Mouse (Mus musculus) lung, postnatal 0 days (tissue): ENCODE results near the gene Aco2. TPM values are rescaled to one million over a fixed set of nuclear protein-coding genes. Genes with fewer than 3 reads are reported as not detected.

Experiments used
- ATAC-seq: fragments of 200-750 bp; cut with Nextera tagmentation; 2 replicates; pipeline ENCODE4 v1.8.0; 2017; ENCODE audit warnings: moderate library complexity
- DNase-seq: peaks from one replicate; pipeline ENCODE4 v3.0.0-alpha.2; 2016; ENCODE audit warnings: low spot score
- H3K27ac ChIP-seq: fragments of 300-500 bp; sonication (generic); 2 replicates; pipeline ENCODE4 v1.5.1; 2014; ENCODE audit warnings: antibody characterized with exemption, mild to moderate bottlenecking, low read length, mixed read lengths
- H3K27me3 ChIP-seq: fragments of 300-500 bp; sonication (generic); replicated peaks from 2 replicates; pipeline ENCODE4 v1.6.1; 2014; ENCODE audit warnings: low read length, mixed read lengths; ENCODE audit not compliant: insufficient read depth
- H3K36me3 ChIP-seq: fragments of 300-500 bp; sonication (generic); 2 replicates; pipeline ENCODE4 v1.6.1; 2014; ENCODE audit warnings: low read length, mixed read lengths; ENCODE audit not compliant: insufficient read depth
- H3K4me1 ChIP-seq: fragments of 300-500 bp; sonication (generic); 2 replicates; pipeline ENCODE4 v1.6.1; 2014; ENCODE audit warnings: antibody characterized with exemption, low read depth, low read length, mixed read lengths; ENCODE audit not compliant: insufficient read depth
- H3K4me2 ChIP-seq: fragments of 300-500 bp; sonication (generic); replicated peaks from 2 replicates; pipeline ENCODE4 v1.6.1; 2014; ENCODE audit warnings: low read depth, mild to moderate bottlenecking, low read length, moderate library complexity, mixed read lengths
- H3K4me3 ChIP-seq: fragments of 300-500 bp; sonication (generic); 2 replicates; pipeline ENCODE4 v1.5.1; 2014; ENCODE audit warnings: low read depth, low read length
- H3K9ac ChIP-seq: fragments of 300-500 bp; sonication (generic); replicated peaks from 2 replicates; pipeline ENCODE4 v1.6.1; 2014; ENCODE audit warnings: low read depth, mild to moderate bottlenecking
- H3K9me3 ChIP-seq: fragments of 300-500 bp; sonication (generic); 2 replicates; pipeline ENCODE4 v1.6.1; 2016; ENCODE audit warnings: low read length, mixed read lengths
- CTCF ChIP-seq: IDR thresholded peaks from 2 replicates; pipeline ENCODE4 v1.5.1; 2016; ENCODE audit warnings: antibody characterized with exemption, mild to moderate bottlenecking
- EP300 ChIP-seq: IDR thresholded peaks from 2 replicates; pipeline ENCODE4 v1.6.1; 2016; ENCODE audit warnings: antibody characterized with exemption, mild to moderate bottlenecking, control low read depth
- WGBS: fragments of 180-500 bp; shearing (Covaris S2); extraction: QIAGEN DNeasy Blood & Tissue Kit; methylation state at CpG from one replicate; pipeline ENCODE4 v1.1.7; 2014; 5-methylcytosine and 5-hydroxymethylcytosine counted together
- polyA plus RNA-seq: library from polyadenylated mRNA; unstranded; fragments of >200 nt; fragmentation: Nextera tagmentation; extraction: Ambion mirVana; gene quantifications from 2 replicates; pipeline ENCODE4 v1.2.1, GENCODE M21; 2015

The Aco2 gene
- polyA plus RNA-seq, 1 experiment from 2014 or later = 90.8 TPM

DNA sequence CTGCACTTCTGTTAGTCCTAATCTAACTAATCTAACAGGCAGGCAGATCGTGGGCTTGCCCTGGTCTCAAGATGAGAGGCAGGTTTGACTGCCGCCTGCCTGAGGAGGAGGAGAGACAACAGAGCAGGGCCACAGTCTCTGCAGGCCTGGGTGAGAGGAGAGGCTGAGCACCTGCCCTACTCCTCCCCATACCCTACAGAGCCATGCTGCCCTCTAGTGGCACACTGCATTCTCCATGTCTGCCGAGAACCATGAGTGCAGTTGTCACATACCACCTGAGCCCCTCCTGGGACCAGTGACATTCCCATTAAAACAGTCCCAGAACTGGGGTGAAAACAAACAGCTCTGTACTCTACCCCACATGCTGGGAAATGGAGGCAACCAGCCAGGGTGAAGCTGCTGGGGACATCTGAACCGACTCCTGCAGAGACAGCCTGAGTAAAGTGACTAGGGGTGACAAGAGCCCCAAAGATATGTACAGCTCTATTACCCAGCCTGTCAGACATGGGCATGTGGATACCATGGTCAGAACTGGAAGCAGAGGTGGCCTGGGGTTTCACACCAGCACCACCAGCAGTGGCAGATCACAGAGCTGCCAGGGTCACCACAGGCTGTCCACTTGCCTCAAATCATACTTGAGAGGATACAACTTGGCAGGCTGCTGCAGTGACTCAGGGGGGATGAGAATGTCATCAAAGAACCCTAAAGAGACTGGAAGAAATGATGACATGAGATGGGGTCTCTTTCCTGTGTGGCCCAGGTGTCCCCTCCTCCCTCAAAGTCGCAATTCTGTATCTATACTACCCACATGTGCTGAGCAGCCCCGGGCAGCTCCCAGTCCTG is 45.7 kb downstream of the Aco2 start:
- H3K36me3 ChIP-seq = peaks cover 17% of the 10 kb centered on the region; the same call in 1 of the 2 replicates
- WGBS = 56% methylated on average over 6 of the region's 6 CpGs
- ATAC-seq = peak; percentile 76

DNA sequence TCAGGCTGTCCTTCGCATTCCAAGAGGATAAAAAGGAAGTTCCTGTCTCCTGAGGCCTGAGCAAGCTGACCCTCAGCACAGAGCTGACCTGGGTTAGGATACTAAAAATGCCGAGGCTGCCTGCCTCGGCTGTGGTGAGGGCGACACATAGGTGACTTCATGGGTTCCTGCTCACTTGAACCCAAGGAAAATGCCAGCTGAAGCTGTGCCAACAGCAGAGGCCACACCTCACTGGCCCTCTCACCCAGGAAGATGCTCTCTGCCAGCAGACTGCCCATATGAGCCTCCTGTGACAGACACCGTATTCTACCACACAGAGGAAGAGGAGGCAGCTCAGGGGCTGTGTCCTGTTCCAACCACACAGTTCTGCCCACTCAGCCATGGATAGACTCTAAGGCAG is 47.0 kb downstream of the Aco2 start:
- H3K9ac ChIP-seq = no peak overlapping the region; the same call in 1 of the 2 replicates
- DNase-seq (no peak), ATAC-seq (no peak)
- TF ChIP-seq CTCF (no peak), EP300 (no peak)
- no peak overlapping the region for H3K4me3 ChIP-seq
- H3K9me3 ChIP-seq = no peaks in the 10 kb centered on the region
- no peaks in the 10 kb centered on the region for H3K27me3 ChIP-seq
- WGBS = 68% methylated on average over 5 of the region's 5 CpGs
- no peaks in the 10 kb centered on the region for H3K4me1 ChIP-seq
- peaks cover 6% of the 10 kb centered on the region; the same call in 1 of the 2 replicates for H3K36me3 ChIP-seq
- H3K4me2 ChIP-seq = no peak overlapping the region
- no peak overlapping the region for H3K27ac ChIP-seq

More for the DNA sequence above, 45.7 kb downstream of the Aco2 start:
- Histone ChIP-seq H3K9me3 (no peaks in the 10 kb centered on the region), H3K4me2 (no peak overlapping the region), H3K27me3 (no peaks in the 10 kb centered on the region), H3K4me1 (no peaks in the 10 kb centered on the region), H3K4me3 (no peak overlapping the region), H3K9ac (no peak overlapping the region), H3K27ac (no peak overlapping the region)
- DNase-seq = peak; percentile 65
- TF ChIP-seq CTCF (peak; percentile 93), EP300 (no peak)

DNA sequence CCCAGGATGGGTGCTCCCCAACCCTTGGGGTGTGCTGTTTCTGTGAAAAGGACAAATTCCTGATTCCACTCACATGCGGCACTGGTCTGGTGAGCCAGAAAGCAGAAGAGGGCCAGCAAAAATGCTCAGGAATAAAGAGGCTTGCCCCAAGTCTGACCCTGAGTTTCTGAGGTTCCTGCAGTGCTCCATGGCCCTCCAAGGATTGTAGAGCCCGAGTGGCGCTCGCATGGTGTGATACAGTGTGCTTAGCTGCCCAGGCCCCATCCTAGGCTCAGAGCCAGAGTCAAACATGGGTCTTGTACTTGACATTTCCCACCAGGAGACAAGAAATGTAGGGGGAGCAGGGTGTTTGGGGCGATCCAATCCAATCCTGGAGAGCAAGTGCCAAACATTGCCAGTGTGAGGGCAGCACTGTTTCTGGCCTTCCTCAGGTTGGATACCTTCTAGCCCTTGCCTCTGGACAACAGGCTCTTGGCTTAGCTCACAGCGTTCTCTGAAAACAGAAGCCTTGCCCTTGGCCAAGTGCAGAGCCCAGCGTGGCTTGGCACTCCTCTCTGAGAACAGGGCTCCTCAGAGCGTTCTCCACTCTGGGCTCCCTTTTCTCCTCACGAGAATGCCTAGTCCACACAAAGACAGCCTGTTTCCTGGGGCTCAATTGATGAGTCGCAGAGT is 48.6 kb downstream of the Aco2 start:
- Histone ChIP-seq H3K4me1 (peaks cover 5% of the 10 kb centered on the region; the same call in 1 of the 2 replicates), H3K4me3 (no peak overlapping the region), H3K27me3 (no peaks in the 10 kb centered on the region), H3K36me3 (no peaks in the 10 kb centered on the region), H3K9me3 (no peaks in the 10 kb centered on the region), H3K27ac (peak overlapping the region; percentile 43; the same call in 1 of the 2 replicates), H3K4me2 (no peak overlapping the region), H3K9ac (no peak overlapping the region; the same call in 1 of the 2 replicates)
- TF ChIP-seq CTCF (no peak), EP300 (no peak)
- ATAC-seq (no peak), DNase-seq (no peak)
- WGBS = 61% methylated on average over 10 of the region's 10 CpGs

DNA sequence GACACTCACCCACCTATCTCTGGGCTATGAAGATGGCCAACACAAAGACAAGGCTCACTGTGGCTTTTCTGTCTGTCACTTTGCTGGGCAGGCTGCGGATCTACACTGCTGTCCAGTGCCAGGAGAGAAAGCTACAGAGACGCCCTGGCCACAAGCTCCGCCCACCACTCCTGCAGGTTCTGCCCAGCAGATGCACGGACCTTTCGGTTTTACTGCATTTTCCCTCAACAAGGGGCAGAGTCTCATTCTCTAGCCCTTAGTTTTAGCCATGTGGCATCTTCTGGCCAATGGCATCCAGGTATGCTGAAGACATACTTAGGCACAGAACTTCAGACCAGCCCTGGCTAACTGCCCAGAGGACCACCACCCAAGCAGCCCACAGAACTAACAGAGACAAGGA is 49.1 kb downstream of the Aco2 start:
- no peak for ATAC-seq
- Histone ChIP-seq H3K4me3 (no peak overlapping the region), H3K9me3 (no peaks in the 10 kb centered on the region), H3K4me1 (peaks cover 5% of the 10 kb centered on the region; the same call in 1 of the 2 replicates), H3K9ac (no peak overlapping the region), H3K27me3 (no peaks in the 10 kb centered on the region), H3K27ac (peak overlapping the region; percentile 43; the same call in 1 of the 2 replicates), H3K4me2 (no peak overlapping the region), H3K36me3 (no peaks in the 10 kb centered on the region)
- no peak for TF ChIP-seq EP300
- TF ChIP-seq CTCF = no peak
- 48% methylated on average over 5 of the region's 5 CpGs for WGBS
- DNase-seq = peak; percentile 38

DNA sequence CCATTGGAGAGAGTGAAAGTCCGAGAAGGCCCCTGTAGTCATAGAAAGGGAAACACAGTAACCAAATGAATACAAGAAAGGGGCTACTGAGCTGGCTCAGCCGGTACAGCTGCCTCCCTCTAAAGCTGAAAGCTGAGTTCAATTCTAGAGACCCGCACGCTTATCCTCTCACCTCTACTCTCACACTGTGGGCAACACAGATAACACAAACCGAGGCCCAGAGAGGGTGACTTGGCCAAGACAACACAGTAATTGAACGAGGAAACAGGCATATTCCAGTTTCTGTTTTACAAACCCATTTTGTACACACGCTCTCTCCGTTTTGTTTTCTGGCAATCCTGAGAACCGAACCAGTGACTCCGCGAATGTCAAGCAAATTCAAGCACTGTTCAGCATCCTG is 52.8 kb downstream of the Aco2 start:
- Histone ChIP-seq H3K27me3 (no peaks in the 10 kb centered on the region), H3K9ac (no peak overlapping the region), H3K36me3 (no peaks in the 10 kb centered on the region), H3K4me3 (peak overlapping the region; percentile 50; the same call in 1 of the 2 replicates), H3K4me2 (peak overlapping the region; percentile 92; the same call in 1 of the 2 replicates), H3K9me3 (no peaks in the 10 kb centered on the region), H3K4me1 (peaks cover 5% of the 10 kb centered on the region; the same call in 1 of the 2 replicates), H3K27ac (no peak overlapping the region)
- no peak for TF ChIP-seq EP300
- TF ChIP-seq CTCF = no peak
- DNase-seq (no peak), ATAC-seq (no peak)
- 86% methylated on average over 11 of the region's 11 CpGs for WGBS

DNA sequence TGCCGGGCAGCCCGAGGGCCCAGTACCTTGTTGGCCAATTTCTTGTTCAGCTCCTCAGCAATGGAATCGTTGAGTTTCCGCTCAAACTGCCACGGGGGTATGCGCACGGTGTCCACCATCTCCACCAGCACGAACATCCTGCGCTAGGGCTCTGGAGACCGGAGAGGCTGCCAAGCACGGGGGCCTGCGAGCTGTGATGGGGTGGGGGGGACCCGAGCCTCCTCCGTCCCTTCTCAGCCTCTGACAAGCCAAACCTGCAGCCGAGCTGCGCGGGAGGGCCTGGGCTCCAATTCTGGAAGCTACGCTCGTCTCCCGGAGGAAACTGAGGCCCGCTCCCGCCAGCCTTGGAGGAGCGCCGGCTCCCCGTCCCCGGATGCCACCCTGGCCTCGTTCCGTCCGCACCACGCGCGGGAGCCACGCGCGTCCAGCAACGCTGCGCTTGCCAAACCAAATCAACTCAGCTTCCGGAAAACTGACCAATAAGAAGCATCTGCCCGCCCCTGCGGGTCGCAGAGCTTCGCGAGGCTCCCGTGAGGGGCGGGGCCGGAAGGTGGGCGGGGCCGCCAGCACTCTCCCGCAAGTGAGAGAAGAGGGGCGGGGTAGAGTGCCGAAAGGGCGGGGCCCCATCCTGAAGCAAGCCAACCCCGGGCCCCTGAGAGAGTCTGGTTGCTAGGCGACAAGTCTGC is 53.8 kb downstream of the Aco2 start, which contains the start of gene Polr3h:
Polr3h (minus strand) TSS at position 481 of the 686 bp plus-strand sequence.
- DNase-seq = peak; percentile 98
- Histone ChIP-seq H3K4me1 (peaks cover 5% of the 10 kb centered on the region; the same call in 1 of the 2 replicates), H3K9ac (peak within 1 kb of the TSS; percentile 45), H3K4me2 (peak within 1 kb of the TSS; percentile 92), H3K36me3 (no peaks in the 10 kb centered on the region), H3K9me3 (no peaks in the 10 kb centered on the region), H3K27ac (no peak within 1 kb of the TSS), H3K4me3 (peak within 1 kb of the TSS; percentile 50), H3K27me3 (no peaks in the 10 kb centered on the region)
- ATAC-seq = peak; percentile 98
- TF ChIP-seq EP300 (no peak), CTCF (no peak)
- 1% methylated on average over 48 of the region's 54 CpGs for WGBS
